Mouse (Mus musculus): ENCODE data around the gene Vmn2r21.
"Not testable (repeated sequence)": the region's sequence is repeated elsewhere in the genome, so short reads cannot be mapped to it uniquely, and the experiment has no call there.

Gene Vmn2r21

GRCm38 (mm10) chr6:123533306-123533705 is at the start of gene Vmn2r21:
Vmn2r21 (minus strand) TSS chr6:123533406.
- DNase-seq = not testable (repeated sequence)

GRCm38 (mm10) chr6:123574698-123575097 is 41.5 kb upstream of the Vmn2r21 start:
- not testable (repeated sequence) for DNase-seq

- not testable (repeated sequence) for DNase-seq
Observed at GRCm38 (mm10) chr6:123539755-123540154, 6.5 kb upstream of the Vmn2r21 start.

- not testable (repeated sequence) for DNase-seq
Observed at GRCm38 (mm10) chr6:123522263-123523011, 10.8 kb downstream of the Vmn2r21 start.

- DNase-seq = not testable (repeated sequence)
Observed at GRCm38 (mm10) chr6:123473045-123473444, 60.2 kb downstream of the Vmn2r21 start.

- DNase-seq = not testable (repeated sequence)
Observed at GRCm38 (mm10) chr6:123472458-123472987, 60.7 kb downstream of the Vmn2r21 start.

GRCm38 (mm10) chr6:123468651-123469050 is 64.6 kb downstream of the Vmn2r21 start:
- DNase-seq = not testable (repeated sequence)

All from kidney, postnatal 25 days (tissue).